Mouse (Mus musculus) inflammation-experienced regulatory T-cells, adult 6 months (primary cell): ENCODE results near the gene Rad51b. TPM values are rescaled to one million over a fixed set of nuclear protein-coding genes. Genes with fewer than 3 reads are reported as not detected.

Experiments used
- ATAC-seq: one replicate; pipeline ENCODE4 v1.8.0; 2017
- polyA plus RNA-seq, 3 experiments: library from polyadenylated mRNA; unstranded; fragments of 100-300 nt; shearing (Covaris generic); gene quantifications; one replicate each; pipeline ENCODE4 v1.2.1; 2017

Rad51b gene
- polyA plus RNA-seq, 3 experiments from 2014 or later, result 1.2 to 4.0 (median 3.4) TPM

DNA sequence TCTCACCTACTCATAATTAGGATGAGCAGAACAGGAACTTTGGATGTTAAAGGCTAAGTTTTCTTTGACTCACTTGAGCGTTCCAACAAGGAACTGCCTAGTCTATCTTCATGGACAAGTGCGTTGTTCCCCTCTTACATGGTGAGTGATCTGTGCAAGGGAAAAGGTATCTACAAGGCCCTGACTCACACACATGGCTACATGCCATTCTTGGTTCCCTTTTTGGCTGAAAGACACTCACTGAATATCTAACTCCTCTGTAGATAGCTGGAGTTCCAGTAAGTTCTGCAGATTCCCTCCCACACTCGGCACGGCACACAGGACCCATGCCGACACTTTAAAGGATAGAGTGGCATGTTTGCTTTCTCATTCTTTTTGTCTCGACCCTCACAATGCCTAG, 447.0 kb downstream of the Rad51b start:
- ATAC-seq, result no peak

DNA sequence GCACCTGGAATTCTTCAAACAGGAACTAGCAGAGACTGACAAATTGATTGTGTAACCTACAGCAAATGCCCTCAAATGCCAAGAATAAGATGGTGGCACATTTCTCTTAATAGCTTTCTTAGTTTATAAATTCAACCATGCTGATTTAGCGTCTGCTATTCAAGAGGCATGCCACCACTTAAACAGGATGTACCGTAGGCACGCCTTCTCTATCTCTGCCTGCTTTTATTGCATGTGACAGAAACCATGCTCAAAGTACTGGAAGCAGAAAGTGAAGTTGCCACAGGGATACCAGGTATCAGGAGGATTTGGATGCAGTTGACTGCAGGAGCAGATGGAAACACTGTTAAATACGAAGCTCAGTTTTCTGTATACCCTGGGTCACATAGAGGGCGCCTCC, 448.1 kb downstream of the Rad51b start:
- peak; percentile 54 for ATAC-seq

DNA sequence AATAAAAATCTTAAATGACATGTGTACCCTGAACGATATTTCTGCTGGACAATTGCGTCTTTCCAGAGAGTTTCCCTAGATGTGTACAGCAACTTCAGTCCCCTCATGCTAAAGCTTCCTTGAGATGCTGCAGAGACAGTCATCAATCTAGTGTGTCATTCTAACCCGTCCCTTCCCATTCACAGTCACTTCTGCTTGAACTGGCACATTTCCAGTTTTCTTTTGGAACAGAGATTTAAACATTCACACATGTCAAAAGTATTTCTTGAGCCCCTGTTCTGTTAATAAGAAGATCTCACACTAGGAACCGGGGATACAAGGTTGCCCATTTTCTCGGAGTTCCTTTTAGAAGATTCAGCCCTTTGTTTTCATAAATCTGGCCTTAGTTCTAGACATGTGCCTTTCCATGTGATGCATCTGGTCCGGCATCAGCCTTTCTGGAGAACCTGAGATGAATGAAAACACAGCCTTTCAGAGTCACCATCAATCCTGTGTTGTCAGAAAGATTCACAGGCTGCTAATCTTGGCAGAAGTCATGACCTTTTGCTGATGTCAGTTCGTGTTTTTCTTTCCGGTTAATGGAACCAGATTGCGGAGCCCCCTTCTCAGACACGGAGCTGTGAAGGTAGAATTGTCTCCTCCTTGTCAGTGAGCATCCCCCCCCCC, 448.9 kb downstream of the Rad51b start:
- no peak for ATAC-seq

DNA sequence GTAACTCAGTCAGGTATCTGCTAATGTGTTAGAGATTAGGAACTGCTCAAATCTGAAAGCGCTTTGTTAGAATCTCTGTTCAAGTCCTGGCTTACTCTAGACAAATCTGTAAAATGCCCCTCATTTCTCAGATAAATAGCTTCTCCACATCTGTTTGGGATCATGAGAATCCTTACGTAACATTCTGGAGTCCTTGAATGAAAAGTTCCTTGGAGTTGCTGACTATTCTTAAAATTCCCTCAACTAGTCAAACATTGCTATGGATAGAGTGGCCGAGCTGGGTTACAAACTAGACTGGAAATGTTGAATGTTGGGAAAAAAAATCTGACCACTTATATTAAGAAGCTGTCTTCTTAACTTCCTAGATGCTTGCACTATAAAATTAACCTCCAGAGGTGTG, 450.5 kb downstream of the Rad51b start:
- ATAC-seq, result no peak

DNA sequence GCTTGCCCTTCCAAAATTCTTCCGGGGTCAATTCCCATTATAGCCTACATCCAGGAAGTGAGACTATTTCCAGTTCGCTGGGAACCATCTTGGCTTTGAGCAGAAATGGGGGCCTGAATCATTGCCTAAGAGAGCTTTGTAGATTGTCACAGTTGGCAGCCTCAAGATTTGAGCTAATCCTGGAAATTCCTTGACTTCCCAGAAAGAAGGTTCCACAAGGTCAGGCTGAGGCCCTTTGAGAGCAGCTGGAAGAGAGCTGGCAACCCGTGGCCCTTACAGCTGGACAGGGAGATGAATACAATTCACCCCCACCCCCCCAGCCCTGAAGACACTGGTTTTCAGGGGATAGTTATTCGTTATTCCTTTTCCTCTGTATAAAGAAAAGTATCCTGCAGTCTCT, 451.8 kb downstream of the Rad51b start:
- ATAC-seq, result no peak

DNA sequence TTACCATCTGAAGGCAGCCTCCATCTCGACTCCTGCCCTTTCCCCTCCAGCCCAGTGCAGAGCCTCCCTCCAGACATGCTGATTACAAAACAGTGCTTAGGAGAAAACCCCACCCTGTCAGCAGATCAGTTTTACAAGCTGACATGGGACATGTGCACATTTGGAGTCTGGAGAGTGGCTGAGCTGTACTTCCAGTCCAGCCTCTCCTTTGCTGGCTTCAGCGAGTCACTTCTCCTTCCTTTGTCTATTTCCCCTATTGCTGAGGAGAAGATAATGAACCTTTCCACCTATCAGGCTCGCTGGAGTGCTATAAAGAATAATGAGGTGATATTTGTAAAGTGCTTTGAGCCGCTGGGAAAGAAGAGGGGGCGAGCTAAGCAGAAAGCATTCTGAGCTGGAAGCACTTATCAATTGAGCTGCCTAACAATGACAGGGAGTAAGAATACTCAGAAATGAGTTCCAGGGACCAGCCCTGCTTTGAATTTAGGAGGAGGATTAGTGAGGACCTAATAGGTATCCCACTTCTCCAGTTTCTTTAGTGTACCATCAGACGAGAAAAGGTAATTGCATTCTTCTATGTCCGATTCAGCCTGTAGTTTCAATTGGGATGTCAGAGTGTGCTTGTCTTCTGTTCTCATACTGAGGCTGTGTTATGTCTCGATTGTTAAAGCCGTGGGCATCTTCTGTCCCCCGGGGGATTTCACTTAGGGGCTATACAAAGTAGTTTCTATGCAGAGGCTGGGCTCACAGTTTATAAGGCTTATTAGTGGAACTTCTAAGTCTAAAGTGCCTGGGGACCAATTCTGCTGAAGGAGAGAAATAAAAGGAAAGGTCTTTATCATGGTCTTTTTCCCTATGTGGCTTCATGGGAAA, 453.4 kb downstream of the Rad51b start:
- no peak for ATAC-seq

DNA sequence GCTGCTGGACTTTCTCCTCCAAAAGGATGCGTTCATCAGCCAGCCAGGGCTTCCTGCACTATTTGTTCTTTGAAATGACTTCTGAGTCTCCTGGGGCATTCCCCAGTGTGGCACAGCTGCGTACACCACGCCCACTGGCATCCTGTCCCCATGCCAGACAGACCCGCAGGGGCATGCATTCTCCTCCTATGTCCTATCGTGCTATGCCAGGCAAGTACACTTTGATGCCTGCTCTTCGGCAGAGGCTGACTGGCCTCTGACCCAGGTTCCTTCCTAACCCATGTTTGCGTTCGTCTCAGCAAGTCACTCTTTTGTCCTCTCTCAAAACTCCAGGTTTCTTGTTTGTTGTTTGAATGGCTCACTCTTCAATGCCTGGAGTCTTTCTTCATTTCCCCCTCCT, 454.7 kb downstream of the Rad51b start:
- ATAC-seq, result peak; percentile 96

DNA sequence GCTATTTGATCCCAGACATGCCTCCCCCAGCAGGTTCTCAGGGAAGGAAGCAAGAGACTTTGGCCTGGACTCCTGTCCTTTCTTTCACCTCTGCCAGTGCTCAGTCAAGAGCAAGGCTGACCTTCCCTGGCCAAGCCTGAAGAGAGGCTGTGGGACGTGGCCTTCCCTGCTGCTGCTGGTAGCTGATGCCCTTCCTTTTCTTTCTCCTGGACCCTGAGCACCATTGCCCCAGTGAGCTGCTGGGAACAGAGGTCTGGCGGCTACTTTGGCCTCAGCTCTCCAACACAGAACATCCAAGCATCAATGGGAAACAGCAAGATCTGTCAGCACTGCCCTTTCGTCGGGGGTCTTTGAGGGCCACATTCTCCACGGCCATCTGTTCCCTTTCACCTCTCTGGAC, 455.1 kb downstream of the Rad51b start:
- ATAC-seq, result no peak

DNA sequence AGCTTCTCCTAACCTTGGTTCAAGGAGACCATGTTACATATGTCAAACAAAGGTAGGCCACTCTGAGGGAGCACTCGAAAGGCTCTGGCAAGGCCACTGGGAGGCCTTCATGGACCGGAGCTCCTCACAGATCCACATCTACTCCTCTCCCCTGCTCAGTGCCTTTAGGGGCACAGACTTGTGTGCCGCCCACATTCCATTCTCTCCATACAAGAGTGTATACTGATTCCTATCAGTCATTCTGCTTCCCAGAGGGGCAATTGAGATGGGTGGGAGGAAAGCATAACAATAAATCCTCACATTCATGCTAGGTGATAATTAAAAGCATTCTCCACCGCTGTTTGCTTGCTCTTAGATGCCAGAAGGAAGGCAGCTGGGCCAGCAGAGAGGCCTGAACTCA, 458.5 kb downstream of the Rad51b start:
- no peak for ATAC-seq

DNA sequence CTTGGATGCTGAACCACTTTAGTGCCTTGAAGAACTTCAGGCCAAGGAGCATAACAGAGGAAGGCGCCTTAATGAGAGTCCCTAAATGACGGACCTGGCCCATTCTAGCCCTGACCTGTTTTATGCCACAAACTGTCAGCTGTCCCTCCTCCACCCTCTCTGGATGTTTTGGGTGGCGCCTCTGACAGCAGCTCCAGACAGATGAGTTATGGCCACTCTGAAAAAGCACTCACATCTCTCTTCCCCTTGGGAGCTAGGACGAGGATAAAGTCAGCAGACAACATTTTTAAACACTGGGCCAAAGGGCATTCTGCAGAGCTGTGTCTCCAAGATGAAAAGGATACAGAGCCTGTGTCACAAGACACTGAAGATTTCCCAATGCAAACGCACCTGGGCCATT, 459.3 kb downstream of the Rad51b start:
- no peak for ATAC-seq

DNA sequence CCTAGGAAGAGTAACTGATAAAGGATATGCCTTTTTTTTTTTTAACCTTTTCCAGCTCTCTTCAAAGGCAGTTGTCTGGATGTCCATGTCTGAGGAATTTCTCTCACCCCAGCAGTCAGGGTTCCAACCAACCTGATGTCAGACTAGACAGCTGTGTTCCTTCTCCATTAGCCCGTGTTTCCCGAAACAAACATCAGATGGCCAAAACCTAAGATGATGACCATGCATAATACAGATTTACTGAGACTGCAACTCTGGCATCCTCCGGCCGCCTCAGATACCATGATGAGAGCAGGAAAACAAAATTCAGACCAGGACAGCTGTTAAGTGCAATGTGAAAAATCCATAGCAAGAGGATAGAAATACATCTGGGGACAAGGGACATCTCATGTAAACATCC, 460.7 kb downstream of the Rad51b start:
- ATAC-seq, result no peak

DNA sequence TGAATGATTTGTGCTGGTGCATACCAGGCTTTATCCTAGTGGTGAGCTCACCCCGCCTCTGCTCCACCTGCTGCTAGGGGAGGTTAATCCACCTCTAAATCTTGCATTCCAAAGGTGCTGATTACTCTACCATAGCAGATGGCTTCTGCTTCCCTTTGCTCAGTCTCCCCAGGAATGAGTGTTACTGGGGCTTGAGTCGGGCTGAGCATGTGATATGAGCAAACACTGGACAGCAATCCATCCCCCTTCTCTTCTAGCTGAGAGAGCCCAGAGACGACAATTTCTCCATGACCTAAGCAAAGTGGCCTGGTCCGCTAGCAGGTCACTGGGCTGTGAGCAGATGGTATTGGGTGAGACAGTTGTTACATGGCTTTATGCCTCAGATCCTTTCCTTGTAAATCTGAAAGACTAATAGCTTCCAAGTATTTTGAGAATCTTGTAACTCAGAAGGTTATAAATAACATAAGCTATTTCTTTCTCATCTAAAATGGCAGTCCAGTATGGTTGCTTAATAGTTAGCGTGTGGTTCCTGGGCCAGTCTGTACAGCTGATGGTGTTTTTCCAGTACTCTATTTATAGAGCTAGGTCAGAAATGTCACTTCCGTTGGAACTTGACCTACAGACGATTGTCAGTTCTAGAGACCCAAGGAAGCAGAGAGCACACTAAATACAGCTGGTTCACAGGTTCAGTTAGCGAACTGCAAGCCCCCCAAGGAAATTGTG, 462.3 kb downstream of the Rad51b start:
- ATAC-seq, result no peak

DNA sequence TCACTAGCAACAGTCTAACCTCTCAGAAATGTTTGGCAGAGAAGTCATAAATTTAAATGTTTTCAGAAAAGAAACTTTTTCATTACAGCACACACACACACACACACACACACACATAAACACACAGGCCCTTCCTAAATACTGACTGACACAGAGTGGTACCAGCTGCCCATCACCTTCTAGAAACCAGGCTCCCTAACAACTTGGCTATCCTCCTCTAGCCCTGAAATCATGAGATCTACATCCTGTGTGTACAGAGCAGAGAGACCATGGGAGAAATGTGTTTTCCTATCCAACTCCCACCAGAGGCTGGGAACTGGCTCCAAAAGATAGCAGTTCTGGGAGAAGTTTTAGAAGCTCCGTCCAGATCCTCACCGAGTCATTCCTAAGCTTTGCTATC, 464.1 kb downstream of the Rad51b start:
- ATAC-seq, result no peak

DNA sequence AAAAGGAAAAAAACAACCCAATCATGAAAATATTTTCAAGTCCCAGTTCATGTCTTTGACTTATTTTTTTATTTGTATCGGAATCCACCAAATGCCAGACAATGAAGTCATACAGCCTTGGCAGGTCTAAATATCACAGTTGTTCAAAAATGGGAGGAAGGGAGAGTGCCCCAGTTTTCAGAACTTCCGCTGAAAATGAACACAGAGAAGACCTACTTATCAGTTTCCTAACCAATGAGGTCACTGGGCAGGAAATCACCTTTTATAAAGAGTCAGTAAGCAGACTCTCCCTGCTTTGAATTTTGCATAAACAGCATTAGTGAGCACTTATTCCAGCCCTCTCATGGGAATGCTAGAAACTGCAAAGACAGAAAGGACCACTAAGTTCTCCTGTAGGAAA, 465.0 kb downstream of the Rad51b start:
- peak; percentile 91 for ATAC-seq

DNA sequence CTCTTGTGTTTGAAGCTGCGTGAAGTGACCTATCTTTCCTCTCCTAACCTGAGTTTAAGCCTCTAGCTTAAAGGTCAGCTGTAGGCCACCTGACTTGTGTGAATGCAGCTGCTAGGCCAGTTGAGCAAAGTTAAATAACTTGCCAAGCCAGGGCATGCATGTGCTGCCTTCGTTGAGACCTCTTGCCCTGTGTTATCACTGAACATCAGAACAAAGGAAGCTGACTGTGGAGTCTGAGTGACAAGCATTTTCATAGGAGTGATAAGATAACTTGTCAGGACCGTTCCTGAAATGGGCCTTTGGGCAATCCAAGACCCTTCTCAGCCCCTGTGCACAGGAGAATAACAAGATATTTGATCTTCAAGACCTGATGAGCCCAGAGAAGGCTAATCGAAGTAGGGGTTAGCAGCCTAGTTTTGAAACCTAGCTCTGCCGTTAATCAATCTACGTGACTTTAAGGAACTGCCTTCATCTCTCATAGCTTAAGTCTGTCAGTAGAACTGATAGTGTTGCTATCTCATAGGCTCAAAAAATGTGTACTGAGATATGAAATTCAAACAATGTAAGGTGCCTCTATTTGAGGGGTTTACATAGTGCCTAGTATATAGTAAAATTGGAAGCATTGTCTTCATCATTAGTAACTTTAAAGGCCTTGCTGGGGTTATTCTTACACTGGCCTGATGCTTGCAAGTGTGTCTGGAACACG, 465.6 kb downstream of the Rad51b start:
- peak; percentile 10 for ATAC-seq

DNA sequence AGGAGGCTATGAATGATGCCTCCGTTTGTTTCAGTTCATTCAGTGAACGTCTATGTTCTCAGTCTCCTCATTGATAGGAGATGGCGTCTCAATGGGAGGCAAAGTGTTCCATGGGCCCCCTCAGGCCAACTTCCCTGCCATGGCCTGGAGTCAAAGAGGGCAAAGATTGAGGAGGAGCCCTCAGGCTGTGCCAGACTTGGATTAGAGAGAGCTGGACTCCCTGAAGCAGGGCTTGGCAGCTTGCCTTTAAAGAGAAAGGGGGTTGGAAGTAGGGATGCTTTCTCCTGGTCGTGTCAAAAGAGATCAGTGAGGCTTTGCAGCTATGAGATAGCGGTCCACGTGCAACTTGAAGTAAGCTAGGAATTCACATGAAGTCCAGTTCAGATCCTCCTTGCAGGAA, 469.0 kb downstream of the Rad51b start:
- no peak for ATAC-seq

DNA sequence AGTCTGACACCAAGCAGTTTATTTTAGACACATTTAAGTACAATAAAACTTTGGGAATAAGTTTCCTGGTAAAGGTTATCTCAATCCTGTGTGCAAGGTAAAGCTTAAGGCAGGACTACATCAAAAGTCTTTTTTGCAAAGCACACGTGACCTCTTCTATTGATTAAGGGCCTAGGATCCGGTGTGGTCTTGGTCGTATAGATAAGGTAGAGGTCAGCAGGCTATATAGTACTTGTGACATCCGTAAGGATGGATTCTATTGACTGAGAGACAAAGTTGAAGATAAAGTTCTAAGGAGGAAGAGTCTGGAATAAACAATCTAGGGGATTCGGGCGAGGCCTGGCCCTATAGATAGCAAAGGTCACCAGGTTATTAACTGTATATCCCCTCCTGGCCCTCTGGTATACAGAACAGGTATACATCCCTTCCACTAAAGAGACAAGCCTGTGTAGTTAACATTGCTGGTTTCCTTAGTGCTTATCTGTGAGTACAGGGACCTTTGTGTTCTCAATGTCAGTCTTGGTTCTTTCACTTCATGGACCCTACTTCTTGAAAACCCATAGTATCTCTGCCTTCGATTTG, 471.8 kb downstream of the Rad51b start:
- ATAC-seq, result no peak

DNA sequence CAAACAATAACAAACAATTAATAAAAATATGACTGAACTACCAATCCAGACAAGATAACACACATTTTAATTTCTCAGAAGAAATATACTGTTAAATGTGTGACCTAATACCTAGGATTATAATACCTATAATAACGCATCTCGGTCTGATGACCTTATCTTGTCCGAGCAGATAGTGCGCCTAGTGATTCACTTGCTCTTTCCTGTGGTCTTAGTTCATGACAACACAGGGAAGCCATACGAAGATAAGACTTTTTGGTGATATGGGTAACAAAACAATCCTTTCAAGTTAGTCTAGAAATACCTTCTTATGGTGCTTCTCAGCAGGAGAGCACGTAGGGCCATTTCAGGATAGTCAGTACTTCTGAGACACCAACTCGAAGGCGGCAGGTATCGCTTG, 472.7 kb downstream of the Rad51b start:
- no peak for ATAC-seq

DNA sequence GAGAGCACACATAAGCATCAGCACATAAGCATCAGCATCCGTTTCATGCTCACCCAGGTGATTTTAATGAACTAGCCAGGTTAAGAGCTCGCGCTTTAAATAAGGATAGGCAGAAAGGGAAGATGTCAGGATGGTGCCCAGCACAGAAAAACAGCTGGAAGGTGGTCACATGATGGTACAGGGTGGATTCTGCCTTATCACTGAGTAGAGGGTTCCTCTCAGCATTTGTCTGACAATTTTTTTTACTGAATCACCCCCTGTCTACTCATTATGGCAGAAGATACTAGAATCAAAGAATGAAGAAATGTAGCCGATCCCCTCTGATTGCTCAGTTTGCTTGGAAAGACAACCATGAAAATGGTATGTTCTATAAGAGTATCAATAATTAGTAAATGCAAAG, 474.1 kb downstream of the Rad51b start:
- ATAC-seq, result no peak

DNA sequence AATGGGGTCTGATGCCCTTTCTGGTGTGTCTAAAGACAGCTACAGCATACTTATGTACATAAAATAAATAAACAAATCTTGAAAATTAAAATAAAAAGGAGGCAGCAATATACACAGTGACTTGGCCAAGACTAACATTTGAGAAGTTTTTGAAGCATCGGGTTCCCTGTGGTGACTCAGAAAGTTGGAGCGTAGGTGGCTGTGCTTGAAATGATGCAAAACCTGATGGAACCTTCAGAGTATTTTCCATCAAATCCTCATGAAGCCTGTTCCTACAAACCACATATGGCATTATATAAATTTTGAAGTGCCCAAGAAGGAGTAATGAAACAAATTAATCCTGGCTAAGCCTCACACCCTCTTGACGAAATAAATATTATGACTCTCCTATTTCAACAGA, 474.7 kb downstream of the Rad51b start:
- ATAC-seq, result no peak

DNA sequence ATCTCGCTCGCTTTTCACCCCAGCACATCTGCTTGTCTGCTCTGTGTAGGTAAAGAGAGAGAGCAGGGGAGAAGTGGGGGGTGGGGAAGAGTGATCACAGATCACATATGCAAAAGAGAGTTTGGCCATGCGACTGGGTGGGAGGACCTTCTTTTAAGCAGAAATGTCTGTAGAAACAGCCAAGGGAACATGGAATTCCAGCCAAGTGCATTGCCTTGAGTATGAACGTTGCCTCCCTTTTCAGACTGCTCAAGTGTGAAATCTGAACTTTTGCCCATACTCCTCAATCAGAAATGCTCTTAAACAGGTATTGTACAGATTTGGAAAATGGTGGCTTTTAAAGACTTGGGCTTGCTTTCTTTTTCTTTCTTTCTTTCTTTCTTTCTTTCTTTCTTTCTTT, 476.2 kb downstream of the Rad51b start:
- no peak for ATAC-seq

DNA sequence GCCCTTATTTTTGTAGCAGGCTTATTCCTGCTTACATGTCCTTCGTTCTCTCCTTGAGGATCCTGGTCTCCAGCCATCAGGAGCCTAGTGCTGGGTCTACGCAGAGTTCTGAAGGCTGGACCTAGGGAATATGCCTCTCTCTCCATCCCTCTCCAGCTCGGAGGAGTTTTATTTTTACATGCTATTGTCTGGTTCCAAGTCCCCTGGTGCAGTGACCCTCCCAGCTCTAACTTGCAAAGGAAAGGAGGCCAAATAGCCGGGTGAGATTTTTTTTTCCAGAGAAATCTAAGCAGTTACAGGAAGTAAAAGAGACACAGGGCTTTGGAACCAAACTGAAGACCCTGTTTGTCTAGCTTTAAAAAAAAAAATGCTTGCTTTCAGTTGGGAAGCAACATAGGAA, 477.5 kb downstream of the Rad51b start:
- no peak for ATAC-seq

DNA sequence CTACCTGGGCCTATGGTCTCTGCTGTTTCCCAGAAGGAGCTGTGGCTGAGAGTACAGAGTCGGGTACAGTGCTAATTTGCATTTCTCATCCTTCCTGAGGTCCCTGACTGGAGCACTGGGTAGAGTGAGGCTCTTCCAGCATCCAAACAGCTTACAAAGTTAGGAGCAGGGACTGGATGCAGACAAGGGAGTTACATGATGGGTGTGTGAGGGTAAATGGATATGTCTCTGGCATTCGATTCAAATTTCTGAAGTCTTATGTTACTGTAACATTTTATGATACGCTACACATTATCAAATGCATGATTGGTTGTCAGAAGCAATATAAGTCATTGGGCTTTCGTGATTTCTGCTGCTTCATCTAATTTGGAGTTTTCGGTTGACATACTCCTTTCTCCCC, 479.7 kb downstream of the Rad51b start:
- ATAC-seq, result no peak
